ENCODE assay signal across 8 mouse cellular contexts in the genomic region with DNA sequence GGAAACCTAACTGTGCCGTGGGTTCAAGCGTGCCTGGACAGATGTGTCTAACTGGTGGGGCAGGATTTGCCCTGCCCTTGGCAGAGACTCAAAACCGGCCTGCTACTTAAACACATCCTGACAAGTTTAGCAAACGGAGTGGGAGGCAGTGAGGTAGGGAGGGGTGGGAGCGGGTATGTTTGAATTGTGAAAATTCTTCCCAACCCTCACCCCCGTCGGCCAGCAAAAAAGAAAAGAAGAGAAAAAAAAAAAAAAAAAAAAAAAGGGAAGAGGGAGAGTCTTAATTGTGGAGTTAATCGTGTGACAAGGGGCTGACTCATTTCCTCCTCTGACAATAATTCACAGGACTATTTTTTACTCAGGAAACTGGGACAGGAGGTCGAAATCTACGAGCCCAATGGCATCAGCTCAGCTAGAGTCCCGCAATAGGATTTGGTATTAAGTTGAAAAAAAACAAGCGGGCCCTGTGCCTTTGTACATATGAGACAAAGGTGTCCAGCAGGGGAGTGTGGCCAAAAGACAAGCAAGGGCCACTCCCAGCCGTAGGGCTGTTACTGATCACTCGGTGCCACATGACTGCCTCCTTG. TPM values are rescaled to one million over a fixed set of nuclear protein-coding genes. Genes with fewer than 3 reads are reported as not detected.
DNase-seq lines count a peak whose midpoint lies in the region; ATAC-seq and TF ChIP-seq lines count a peak whose summit lies in the region.

No protein-coding gene starts in this region.

- intact Hi-C loops in gastrocnemius, adult 2 months (cut with DNase I), result loop anchor here (5.0 kb wide), 1 partner anchor 89 kb away; the partner anchor contains the start of gene Nfe2l2

- peaks cover 13% of the 10 kb centered on the region for H3K4me1 ChIP-seq in embryonic facial prominence, embryonic 12.5 days
- H3K4me1 ChIP-seq in intestine, embryonic 16.5 days (ENCODE audit: control insufficient read depth, insufficient read depth, low read length), result peaks cover 25% of the 10 kb centered on the region
- peaks cover 33% of the 10 kb centered on the region for H3K4me1 ChIP-seq in lung, embryonic 16.5 days (replicated peaks; ENCODE audit: control insufficient read depth, insufficient read depth, low read length)

- no peak for TF ChIP-seq CTCF in gastrocnemius, adult 2 months (IDR thresholded peaks at IDR 0.05)

- 0 out of 2 replicates have a peak, but pooled peaks cover 2% of the 10 kb centered on the region for H3K9me3 ChIP-seq in embryonic facial prominence, embryonic 12.5 days
- H3K9me3 ChIP-seq in intestine, embryonic 16.5 days (ENCODE audit: control insufficient read depth, low read length), result no peaks in the 10 kb centered on the region
- H3K9me3 ChIP-seq in lung, embryonic 16.5 days (ENCODE audit: control insufficient read depth, low read length), result no peaks in the 10 kb centered on the region

- H3K36me3 ChIP-seq in embryonic facial prominence, embryonic 12.5 days, result no peaks in the 10 kb centered on the region
- H3K36me3 ChIP-seq in intestine, embryonic 16.5 days (ENCODE audit: control insufficient read depth, insufficient read depth, low read length), result no peaks in the 10 kb centered on the region
- no peaks in the 10 kb centered on the region for H3K36me3 ChIP-seq in lung, embryonic 16.5 days (ENCODE audit: control insufficient read depth, insufficient read depth, low read length)

- WGBS in embryonic facial prominence, embryonic 12.5 days, result 30% methylated on average over 14 of the region's 14 CpGs
- 13% methylated on average over 14 of the region's 14 CpGs for WGBS in intestine, embryonic 16.5 days
- 7% methylated on average over 14 of the region's 14 CpGs for WGBS in lung, embryonic 16.5 days

- ATAC-seq in embryonic facial prominence, embryonic 12.5 days (ENCODE audit: insufficient number of reproducible peaks, insufficient read depth, low FRiP score, low TSS enrichment), result no peak
- peak; percentile 57 for ATAC-seq in intestine, embryonic 16.5 days
- peak; percentile 80 for ATAC-seq in lung, embryonic 16.5 days (ENCODE audit: low read depth)

- DNase-seq in gastrocnemius, adult 2 months, result peak; percentile 53
- no peak for DNase-seq in gastrocnemius, postnatal 10 days
- no peak for DNase-seq in layer of hippocampus, adult 8-10 months (ENCODE audit: low spot score in 2 of 2)
- no peak for DNase-seq in cerebellum, adult 8-10 months
- DNase-seq in thymus, postnatal 14 days, result no peak

- peak overlapping the region; percentile 15; the same call in 1 of the 2 replicates for H3K9ac ChIP-seq in embryonic facial prominence, embryonic 12.5 days
- peak overlapping the region; percentile 38; the same call in 1 of the 2 replicates for H3K9ac ChIP-seq in intestine, embryonic 16.5 days (ENCODE audit: low read depth, low read length)
- H3K9ac ChIP-seq in lung, embryonic 16.5 days (ENCODE audit: low read length), result peak overlapping the region; percentile 53

- H3K4me2 ChIP-seq in embryonic facial prominence, embryonic 12.5 days (replicated peaks), result peak overlapping the region; percentile 9; the same call in 1 of the 2 replicates
- H3K4me2 ChIP-seq in intestine, embryonic 16.5 days (ENCODE audit: low read depth, low read length), result peak overlapping the region; percentile 43
- peak overlapping the region; percentile 47 for H3K4me2 ChIP-seq in lung, embryonic 16.5 days (ENCODE audit: low read depth, low read length)

- peaks cover 4% of the 10 kb centered on the region for H3K27me3 ChIP-seq in embryonic facial prominence, embryonic 12.5 days
- no peaks in the 10 kb centered on the region for H3K27me3 ChIP-seq in intestine, embryonic 16.5 days (replicated peaks; ENCODE audit: control insufficient read depth, insufficient read depth, low read length)
- no peaks in the 10 kb centered on the region for H3K27me3 ChIP-seq in lung, embryonic 16.5 days (ENCODE audit: control insufficient read depth, insufficient read depth, low read depth, low read length)

- peak overlapping the region; percentile 57 for H3K4me3 ChIP-seq in gastrocnemius, adult 2 months
- H3K4me3 ChIP-seq in embryonic facial prominence, embryonic 12.5 days, result no peak overlapping the region
- no peak overlapping the region for H3K4me3 ChIP-seq in intestine, embryonic 16.5 days (ENCODE audit: low read length)
- peak overlapping the region; percentile 18; the same call in 1 of the 2 replicates for H3K4me3 ChIP-seq in lung, embryonic 16.5 days (ENCODE audit: low read length)

- H3K27ac ChIP-seq in gastrocnemius, adult 2 months, result peak overlapping the region; percentile 75
- peak overlapping the region; percentile 54; the same call in 1 of the 2 replicates for H3K27ac ChIP-seq in embryonic facial prominence, embryonic 12.5 days
- peak overlapping the region; percentile 52; the same call in 1 of the 2 replicates for H3K27ac ChIP-seq in intestine, embryonic 16.5 days (ENCODE audit: low read length)
- peak overlapping the region; percentile 93 for H3K27ac ChIP-seq in lung, embryonic 16.5 days (ENCODE audit: low read length)

RNA-seq across cellular contexts. Expression of gene Hnrnpa3, which starts 46.0 kb away (rescaled TPM):
- 100 to 1,000 TPM; 123 to 144 TPM for total RNA-seq in gastrocnemius, adult 2 months (2021)
- total RNA-seq in gastrocnemius, postnatal 10 days (2021), result 100 to 1,000 TPM; 280 to 305 TPM
- 343 and 389 TPM in 2 replicates for polyA plus RNA-seq in embryonic facial prominence, embryonic 12.5 days (2016; fragmentation: Nextera tagmentation; extraction: Ambion mirVana)
- 215 and 254 TPM in 2 replicates for polyA plus RNA-seq in intestine, embryonic 16.5 days (2015; fragmentation: Nextera tagmentation; extraction: Ambion mirVana)
- polyA plus RNA-seq in lung, embryonic 16.5 days (2015; fragmentation: Nextera tagmentation; extraction: Ambion mirVana), result 298 and 346 TPM in 2 replicates
- total RNA-seq in layer of hippocampus, adult 8-10 months (2022), result 100 to 1,000 TPM; 271 to 283 (median 276) TPM

Comparison
In these comparisons a context has a peak if more than half of its experiments do, and no peak if none do; other contexts are left out.
1. H3K4me3 ChIP-seq: peak in gastrocnemius, adult 2 months (single experiment) and lung, embryonic 16.5 days (single experiment); none in embryonic facial prominence, embryonic 12.5 days (single experiment) and intestine, embryonic 16.5 days (single experiment).
2. Peak in every context shown above with its lines, with median percentiles within 50 percentile points of each other: H3K27ac ChIP-seq, H3K4me2 ChIP-seq and H3K9ac ChIP-seq.